Mouse (Mus musculus): Measurements from ENCODE around the gene Dnajb2.

- TF ChIP-seq CTCF (IDR thresholded peaks at IDR 0.05 in 2 of 3, conservative IDR thresholded peaks at IDR 0.05 in 1 of 3; ENCODE audit: control insufficient read depth in 1 of 3, insufficient read depth in 1 of 3, low read depth in 2 of 3, low read length in 3 of 3, poor library complexity in 1 of 3, severe bottlenecking in 1 of 3) (no peak), ZNF384 (IDR thresholded peaks at IDR 0.05; ENCODE audit: low read depth, low read length) (no peak), HCFC1 (IDR thresholded peaks at IDR 0.05; ENCODE audit: low read depth, low read length) (peak; percentile 95), SIN3A (IDR thresholded peaks at IDR 0.05; ENCODE audit: low read length) (peak; percentile 99), POLR2A (IDR thresholded peaks at IDR 0.05; ENCODE audit: control insufficient read depth in 1 of 2, insufficient read depth in 1 of 2, low read depth in 1 of 2, low read length in 2 of 2, poor library complexity in 1 of 2) (peak; percentile 85 to 89)
These were observed 25.8 kb upstream of the Dnajb2 start, which contains the start of the genes Glb1l and Stk16 for GRCm38 (mm10) chr1:75210136-75211087.
